Mouse (Mus musculus) limb, embryonic 14.5 days (tissue): ENCODE measurements around the gene Osbp2. TPM values are rescaled to one million over a fixed set of nuclear protein-coding genes. Genes with fewer than 3 reads are reported as not detected.
A peak's percentile ranks its signal among the peaks of the same experiment; 100 is the strongest.

ENCODE experiments used
- ATAC-seq: fragments of 200-750 bp; cut with Nextera tagmentation; 2 replicates; pipeline ENCODE4 v1.8.0; 2017; ENCODE audit warnings: low read depth, moderate number of reproducible peaks, moderate TSS enrichment; ENCODE audit not compliant: low FRiP score
- DNase-seq: peaks from one replicate; pipeline ENCODE4 v3.0.0-alpha.2; 2015; ENCODE audit warnings: low spot score
- H3K27ac ChIP-seq: fragments of 300-500 bp; sonication (generic); replicated peaks from 2 replicates; pipeline ENCODE4 v1.5.1; 2014; ENCODE audit warnings: low read depth, mild to moderate bottlenecking, low read length, moderate library complexity, mixed read lengths
- H3K27me3 ChIP-seq: fragments of 300-500 bp; sonication (generic); 2 replicates; pipeline ENCODE4 v1.6.1; 2014; ENCODE audit warnings: low read length, mixed read lengths; ENCODE audit not compliant: control insufficient read depth, insufficient read depth
- H3K36me3 ChIP-seq: fragments of 300-500 bp; sonication (generic); 2 replicates; pipeline ENCODE4 v1.6.1; 2014; ENCODE audit warnings: mild to moderate bottlenecking, low read length, moderate library complexity, mixed read lengths; ENCODE audit not compliant: control insufficient read depth, insufficient read depth
- H3K4me1 ChIP-seq: fragments of 300-500 bp; sonication (generic); 2 replicates; pipeline ENCODE4 v1.6.1; 2014; ENCODE audit warnings: antibody characterized with exemption, low read length, mixed read lengths; ENCODE audit not compliant: control insufficient read depth, insufficient read depth
- H3K4me2 ChIP-seq: fragments of 300-500 bp; sonication (generic); replicated peaks from 2 replicates; pipeline ENCODE4 v1.6.1; 2014; ENCODE audit warnings: low read depth, mild to moderate bottlenecking, low read length, moderate library complexity; ENCODE audit not compliant: severe bottlenecking
- H3K4me3 ChIP-seq: fragments of 300-500 bp; sonication (generic); replicated peaks from 2 replicates; pipeline ENCODE4 v1.5.1; 2014; ENCODE audit warnings: low read length
- H3K9ac ChIP-seq: fragments of 300-500 bp; sonication (generic); 2 replicates; pipeline ENCODE4 v1.6.1; 2014; ENCODE audit warnings: mild to moderate bottlenecking, low read depth, low read length, moderate library complexity; ENCODE audit not compliant: severe bottlenecking
- H3K9me3 ChIP-seq: fragments of 300-500 bp; sonication (generic); 2 replicates; pipeline ENCODE4 v1.6.1; 2016; ENCODE audit warnings: low read length; ENCODE audit not compliant: control insufficient read depth
- POLR2A ChIP-seq: fragments of 200-500 bp; IDR thresholded peaks from 2 replicates; pipeline ENCODE4 v1.8.0; 2012; ENCODE audit warnings: inconsistent platforms, mild to moderate bottlenecking, moderate library complexity, borderline replicate concordance; ENCODE audit not compliant: insufficient read depth, insufficient read length; ENCODE audit errors: extremely low read depth
- WGBS: fragments of 180-500 bp; shearing (Covaris S2); extraction: QIAGEN DNeasy Blood & Tissue Kit; methylation state at CpG from one replicate; pipeline ENCODE4 v1.1.7; 2014; 5-methylcytosine and 5-hydroxymethylcytosine counted together
- polyA plus RNA-seq, 2 experiments: library from polyadenylated mRNA; depleted of rRNA in 1 of 2; stranded (reverse) in 1 of 2; unstranded in 1 of 2; fragments of >200 nt; fragmentation: Nextera tagmentation in 1 of 2; extraction: Ambion mirVana in 1 of 2; gene quantifications; 2 replicates each; pipeline versions ENCODE4 v1.2.1 to v1.2.3; 2012 to 2014

The Osbp2 gene
- polyA plus RNA-seq, 2 experiments, result 0.77 to 1.5 TPM

DNA sequence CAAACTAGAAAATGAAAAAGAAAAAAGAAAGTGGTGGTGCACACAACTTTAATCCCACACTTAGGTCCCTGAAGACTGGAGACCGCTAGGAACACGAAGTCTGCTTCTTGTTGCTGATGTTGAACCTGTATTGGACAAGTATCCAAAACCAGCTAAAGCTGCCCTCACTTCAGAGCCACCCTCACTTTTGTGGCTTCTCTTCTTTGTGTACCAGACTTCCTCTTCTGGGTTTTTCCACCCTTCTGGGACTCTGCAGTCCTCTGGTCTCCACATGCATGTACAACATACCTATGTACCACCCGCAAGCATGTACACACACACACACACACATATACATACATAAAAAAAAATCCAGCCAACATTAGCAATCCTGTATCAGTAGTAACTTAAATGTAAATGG is 20.0 kb upstream of the Osbp2 start:
- Histone ChIP-seq H3K36me3 (no peaks in the 10 kb centered on the region), H3K27ac (no peak overlapping the region)
- WGBS, result 90% methylated on average over 3 of the region's 3 CpGs

DNA sequence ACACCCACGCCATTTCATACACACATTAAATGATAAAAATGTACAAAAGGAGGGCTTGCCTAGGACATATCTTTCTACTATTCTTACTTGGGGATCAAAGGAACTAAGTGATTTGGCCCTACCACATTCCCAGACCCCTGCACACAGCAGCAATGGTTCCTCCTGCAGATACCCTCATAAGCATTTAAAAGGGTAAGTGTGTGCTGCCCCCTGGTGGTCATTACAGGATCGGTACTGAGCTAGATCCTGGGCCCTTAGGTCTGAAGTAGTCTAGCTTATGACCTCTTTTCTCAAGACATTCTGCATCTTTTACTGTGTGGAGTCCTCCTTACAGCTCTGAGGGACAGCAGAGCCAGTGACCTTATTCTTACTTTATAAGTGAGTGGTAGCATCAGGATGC is 16.1 kb upstream of the Osbp2 start:
- H3K4me3 ChIP-seq, result no peak overlapping the region
- no peaks in the 10 kb centered on the region for H3K27me3 ChIP-seq
- TF ChIP-seq POLR2A, result no peak
- no peak overlapping the region for H3K27ac ChIP-seq
- WGBS, result 38% methylated on average over 2 of the region's 2 CpGs
- no peak overlapping the region for H3K4me2 ChIP-seq
- H3K4me1 ChIP-seq, result no peaks in the 10 kb centered on the region
- H3K9me3 ChIP-seq, result no peaks in the 10 kb centered on the region
- no peak overlapping the region for H3K9ac ChIP-seq
- ATAC-seq (no peak), DNase-seq (peak; percentile 77)
- no peaks in the 10 kb centered on the region for H3K36me3 ChIP-seq

More for the DNA sequence above, 20.0 kb upstream of the Osbp2 start:
- Histone ChIP-seq H3K9me3 (no peaks in the 10 kb centered on the region), H3K9ac (no peak overlapping the region), H3K4me2 (no peak overlapping the region), H3K4me3 (no peak overlapping the region), H3K27me3 (no peaks in the 10 kb centered on the region), H3K4me1 (no peaks in the 10 kb centered on the region)
- ATAC-seq (no peak), DNase-seq (no peak)
- no peak for TF ChIP-seq POLR2A

DNA sequence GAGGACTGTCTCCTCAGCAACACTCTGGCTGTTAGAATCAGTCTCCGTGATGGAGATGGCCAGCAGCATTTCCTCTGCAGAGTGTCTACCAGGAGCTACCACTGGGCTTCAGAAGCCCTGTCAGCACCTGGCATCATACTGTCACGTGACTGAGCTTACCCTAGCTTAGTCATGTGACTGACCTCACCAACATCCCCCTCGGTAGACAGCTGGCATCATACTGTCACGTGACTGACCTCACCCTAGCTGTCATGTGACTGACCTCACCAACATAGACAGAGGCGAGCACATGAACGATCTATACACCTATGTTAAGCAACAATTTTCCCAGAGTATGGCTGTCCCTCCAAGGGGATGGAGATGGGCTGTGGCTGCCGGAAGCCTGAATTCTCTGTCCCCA is 15.0 kb upstream of the Osbp2 start:
- Histone ChIP-seq H3K27ac (no peak overlapping the region), H3K4me2 (no peak overlapping the region), H3K27me3 (no peaks in the 10 kb centered on the region), H3K9me3 (no peaks in the 10 kb centered on the region), H3K4me3 (no peak overlapping the region), H3K36me3 (no peaks in the 10 kb centered on the region), H3K9ac (no peak overlapping the region), H3K4me1 (no peaks in the 10 kb centered on the region)
- WGBS, result 75% methylated on average over 7 of the region's 7 CpGs
- DNase-seq (no peak), ATAC-seq (no peak)
- no peak for TF ChIP-seq POLR2A

DNA sequence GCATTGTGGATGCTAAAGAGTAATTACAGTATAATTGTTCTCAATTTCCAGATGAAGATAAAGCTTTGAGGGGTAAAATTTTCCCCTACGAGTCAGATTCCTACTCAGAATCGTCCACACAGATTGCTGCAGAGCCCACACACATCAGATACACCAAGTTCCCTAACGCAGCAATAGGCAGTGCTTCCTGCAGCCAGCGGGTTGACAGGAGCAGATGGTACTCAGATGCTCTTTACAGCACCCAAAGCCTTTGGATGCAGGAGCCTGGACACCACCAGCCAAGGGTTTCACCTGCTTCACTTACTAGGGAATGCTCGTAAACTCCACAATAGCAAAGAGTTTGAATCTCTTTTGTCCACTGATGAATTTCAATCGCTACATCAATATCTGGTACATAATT is 12.7 kb upstream of the Osbp2 start:
- no peak for DNase-seq
- no peaks in the 10 kb centered on the region for H3K27me3 ChIP-seq
- no peak for ATAC-seq
- H3K4me1 ChIP-seq, result no peaks in the 10 kb centered on the region
- TF ChIP-seq POLR2A, result no peak
- 69% methylated on average over 6 of the region's 6 CpGs for WGBS
- no peak overlapping the region for H3K27ac ChIP-seq
- H3K4me2 ChIP-seq, result no peak overlapping the region
- H3K36me3 ChIP-seq, result no peaks in the 10 kb centered on the region
- no peak overlapping the region for H3K9ac ChIP-seq
- H3K9me3 ChIP-seq, result no peaks in the 10 kb centered on the region
- no peak overlapping the region for H3K4me3 ChIP-seq

DNA sequence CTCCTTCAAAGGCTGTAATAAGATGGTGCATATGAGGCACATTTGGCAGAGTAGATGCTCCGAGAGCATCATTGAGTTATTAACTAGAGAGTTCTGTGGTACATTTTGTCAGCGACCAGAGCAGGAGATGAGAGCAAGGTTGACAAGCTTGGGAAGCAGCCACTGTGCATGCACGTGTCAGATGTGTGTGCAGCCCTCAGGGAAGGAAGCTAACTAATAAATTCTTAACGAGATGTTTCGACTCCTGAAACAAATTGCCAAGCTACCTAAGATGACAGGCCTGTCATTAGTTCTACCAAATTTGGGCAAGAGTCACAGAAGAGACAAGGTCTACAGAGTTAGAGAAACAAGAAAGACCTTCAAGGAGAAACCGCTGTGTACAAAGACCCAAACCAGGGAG is 640 bp upstream of the Osbp2 start:
- DNase-seq (no peak), ATAC-seq (no peak)
- WGBS, result 16% methylated on average over 6 of the region's 6 CpGs
- H3K27me3 ChIP-seq, result peaks cover 11% of the 10 kb centered on the region; the same call in 1 of the 2 replicates
- no peaks in the 10 kb centered on the region for H3K36me3 ChIP-seq
- H3K9ac ChIP-seq, result peak overlapping the region; percentile 56; the same call in 1 of the 2 replicates
- peak overlapping the region; percentile 49 for H3K4me3 ChIP-seq
- peaks cover 9% of the 10 kb centered on the region; the same call in 1 of the 2 replicates for H3K4me1 ChIP-seq
- peak overlapping the region; percentile 66 for H3K4me2 ChIP-seq
- H3K27ac ChIP-seq, result no peak overlapping the region
- H3K9me3 ChIP-seq, result no peaks in the 10 kb centered on the region
- TF ChIP-seq POLR2A, result no peak
